Mouse (Mus musculus): Measurements from ENCODE around the gene Gm45233. TPM values are rescaled to one million over a fixed set of nuclear protein-coding genes. Genes with fewer than 3 reads are reported as not detected.

The Gm45233 gene
- polyA plus RNA-seq, 1 experiment from 2014 or later = 0.48 TPM

GRCm38 (mm10) chr7:43432891-43433290, 11.0 kb upstream of the Gm45233 start:
- no peak overlapping the region for H3K9ac ChIP-seq (replicated peaks)
- H3K9me3 ChIP-seq = no peaks in the 10 kb centered on the region
- H3K27ac ChIP-seq = no peak overlapping the region
- H3K36me3 ChIP-seq = no peaks in the 10 kb centered on the region
- H3K4me2 ChIP-seq (replicated peaks) = no peak overlapping the region
- H3K27me3 ChIP-seq = no peaks in the 10 kb centered on the region
- H3K4me1 ChIP-seq (replicated peaks) = no peaks in the 10 kb centered on the region
- no peak overlapping the region for H3K4me3 ChIP-seq (replicated peaks)
- WGBS = 73% methylated on average over 4 of the region's 4 CpGs
- no peak for ATAC-seq

- peaks cover 3% of the 10 kb centered on the region; the same call in 1 of the 2 replicates for H3K27me3 ChIP-seq
- no peaks in the 10 kb centered on the region for H3K9me3 ChIP-seq
- H3K4me2 ChIP-seq (replicated peaks) = no peak overlapping the region
- H3K27ac ChIP-seq = no peak overlapping the region
- 72% methylated on average over 5 of the region's 5 CpGs for WGBS
- no peak overlapping the region for H3K9ac ChIP-seq (replicated peaks)
- ATAC-seq = no peak
- no peaks in the 10 kb centered on the region for H3K36me3 ChIP-seq
- no peaks in the 10 kb centered on the region for H3K4me1 ChIP-seq (replicated peaks)
- H3K4me3 ChIP-seq (replicated peaks) = no peak overlapping the region
These were observed 9.3 kb upstream of the Gm45233 start for GRCm38 (mm10) chr7:43434676-43435075.

- 82% methylated on average over 10 of the region's 10 CpGs for WGBS
These were observed 7.3 kb upstream of the Gm45233 start, which contains the start of gene Nkg7 for GRCm38 (mm10) chr7:43436341-43437255. Gene Nkg7 (plus strand): TSS chr7:43437073.

GRCm38 (mm10) chr7:43438611-43439010, 5.3 kb upstream of the Gm45233 start:
- peaks cover 10% of the 10 kb centered on the region for H3K4me1 ChIP-seq (replicated peaks)
- H3K4me3 ChIP-seq (replicated peaks) = no peak overlapping the region
- H3K27ac ChIP-seq = no peak overlapping the region
- no peak for ATAC-seq
- H3K9ac ChIP-seq (replicated peaks) = no peak overlapping the region
- 84% methylated on average over 4 of the region's 4 CpGs for WGBS
- no peaks in the 10 kb centered on the region for H3K9me3 ChIP-seq
- H3K4me2 ChIP-seq (replicated peaks) = no peak overlapping the region
- no peaks in the 10 kb centered on the region for H3K36me3 ChIP-seq
- peaks cover 3% of the 10 kb centered on the region; the same call in 1 of the 2 replicates for H3K27me3 ChIP-seq

More at GRCm38 (mm10) chr7:43436341-43437255, 7.3 kb upstream of the Gm45233 start, which contains the start of gene Nkg7:
- H3K4me1 ChIP-seq (replicated peaks) = no peaks in the 10 kb centered on the region
- H3K9ac ChIP-seq (replicated peaks) = no peak within 1 kb of the TSS
- peaks cover 3% of the 10 kb centered on the region; the same call in 1 of the 2 replicates for H3K27me3 ChIP-seq
- no peak within 1 kb of the TSS for H3K4me2 ChIP-seq (replicated peaks)
- no peaks in the 10 kb centered on the region for H3K9me3 ChIP-seq
- H3K27ac ChIP-seq = no peak within 1 kb of the TSS
- no peak for ATAC-seq
- no peak within 1 kb of the TSS for H3K4me3 ChIP-seq (replicated peaks)
- H3K36me3 ChIP-seq = no peaks in the 10 kb centered on the region

- 80% methylated on average over 6 of the region's 6 CpGs for WGBS
- peaks cover 20% of the 10 kb centered on the region for H3K4me1 ChIP-seq (replicated peaks)
- H3K27me3 ChIP-seq = peaks cover 3% of the 10 kb centered on the region; the same call in 1 of the 2 replicates
- H3K4me2 ChIP-seq (replicated peaks) = no peak within 1 kb of the TSS
- no peak within 1 kb of the TSS for H3K9ac ChIP-seq (replicated peaks)
- no peak within 1 kb of the TSS for H3K27ac ChIP-seq
- H3K36me3 ChIP-seq = no peaks in the 10 kb centered on the region
- H3K4me3 ChIP-seq (replicated peaks) = no peak within 1 kb of the TSS
- no peak for ATAC-seq
- H3K9me3 ChIP-seq = no peaks in the 10 kb centered on the region
These were observed 3.4 kb upstream of the Gm45233 start, which contains the start of gene Cldnd2 for GRCm38 (mm10) chr7:43440482-43440881. Gene Cldnd2 (plus strand): TSS chr7:43440782.

- ATAC-seq = no peak
- no peaks in the 10 kb centered on the region for H3K36me3 ChIP-seq
- WGBS = 87% methylated on average over 3 of the region's 3 CpGs
- H3K9me3 ChIP-seq = no peaks in the 10 kb centered on the region
- no peak overlapping the region for H3K4me3 ChIP-seq (replicated peaks)
- H3K27ac ChIP-seq = no peak overlapping the region
- H3K9ac ChIP-seq (replicated peaks) = no peak overlapping the region
- peaks cover 3% of the 10 kb centered on the region; the same call in 1 of the 2 replicates for H3K27me3 ChIP-seq
- H3K4me1 ChIP-seq (replicated peaks) = peaks cover 20% of the 10 kb centered on the region
- no peak overlapping the region for H3K4me2 ChIP-seq (replicated peaks)
These were observed 2.9 kb upstream of the Gm45233 start for GRCm38 (mm10) chr7:43441071-43441470.

- Histone ChIP-seq H3K9me3 (no peaks in the 10 kb centered on the region), H3K4me3 (replicated peaks) (peak overlapping the region; percentile 55), H3K4me1 (replicated peaks) (peaks cover 20% of the 10 kb centered on the region), H3K4me2 (replicated peaks) (peak overlapping the region; percentile 74), H3K36me3 (no peaks in the 10 kb centered on the region), H3K27me3 (peaks cover 3% of the 10 kb centered on the region; the same call in 1 of the 2 replicates), H3K27ac (peak overlapping the region; percentile 83), H3K9ac (replicated peaks) (peak overlapping the region; percentile 73)
- 11% methylated on average over 9 of the region's 9 CpGs for WGBS
- no peak for ATAC-seq
These were observed 1.2 kb upstream of the Gm45233 start for GRCm38 (mm10) chr7:43442684-43443083.

- ATAC-seq = peak; percentile 81
- H3K27ac ChIP-seq = peak overlapping the region; percentile 83
These were observed 607 bp upstream of the Gm45233 start for GRCm38 (mm10) chr7:43443126-43443916.

GRCm38 (mm10) chr7:43447801-43448200, 3.9 kb downstream of the Gm45233 start:
- no peaks in the 10 kb centered on the region for H3K27me3 ChIP-seq
- no peak overlapping the region for H3K27ac ChIP-seq
- H3K9me3 ChIP-seq = no peaks in the 10 kb centered on the region
- no peak for ATAC-seq
- peaks cover 15% of the 10 kb centered on the region for H3K4me1 ChIP-seq (replicated peaks)
- H3K9ac ChIP-seq (replicated peaks) = no peak overlapping the region
- no peak overlapping the region for H3K4me2 ChIP-seq (replicated peaks)
- H3K36me3 ChIP-seq = peaks cover 3% of the 10 kb centered on the region
- WGBS = 94% methylated on average over 4 of the region's 4 CpGs
- H3K4me3 ChIP-seq (replicated peaks) = no peak overlapping the region

More at GRCm38 (mm10) chr7:43443126-43443916, 607 bp upstream of the Gm45233 start:
- under 1% methylated on average over 36 of the region's 36 CpGs for WGBS
- Histone ChIP-seq H3K4me2 (replicated peaks) (peak overlapping the region; percentile 74), H3K4me1 (replicated peaks) (peaks cover 20% of the 10 kb centered on the region), H3K9ac (replicated peaks) (peak overlapping the region; percentile 73), H3K27me3 (peaks cover 3% of the 10 kb centered on the region; the same call in 1 of the 2 replicates), H3K36me3 (no peaks in the 10 kb centered on the region), H3K9me3 (no peaks in the 10 kb centered on the region), H3K4me3 (replicated peaks) (peak overlapping the region; percentile 55)

- no peak overlapping the region for H3K27ac ChIP-seq
- ATAC-seq = no peak
- no peaks in the 10 kb centered on the region for H3K9me3 ChIP-seq
- H3K36me3 ChIP-seq = peaks cover 7% of the 10 kb centered on the region
- no peaks in the 10 kb centered on the region for H3K27me3 ChIP-seq
- H3K4me3 ChIP-seq (replicated peaks) = no peak overlapping the region
- H3K4me2 ChIP-seq (replicated peaks) = no peak overlapping the region
- peaks cover 11% of the 10 kb centered on the region for H3K4me1 ChIP-seq (replicated peaks)
- 93% methylated on average over 2 of the region's 3 CpGs for WGBS
- no peak overlapping the region for H3K9ac ChIP-seq (replicated peaks)
These were observed 4.3 kb downstream of the Gm45233 start for GRCm38 (mm10) chr7:43448246-43448645.

- no peak overlapping the region for H3K9ac ChIP-seq (replicated peaks)
- peaks cover 23% of the 10 kb centered on the region for H3K36me3 ChIP-seq
- peaks cover 4% of the 10 kb centered on the region for H3K4me1 ChIP-seq (replicated peaks)
- ATAC-seq = no peak
- 94% methylated on average over 2 of the region's 2 CpGs for WGBS
- H3K27me3 ChIP-seq = no peaks in the 10 kb centered on the region
- H3K4me3 ChIP-seq (replicated peaks) = no peak overlapping the region
- H3K9me3 ChIP-seq = no peaks in the 10 kb centered on the region
- no peak overlapping the region for H3K4me2 ChIP-seq (replicated peaks)
- no peak overlapping the region for H3K27ac ChIP-seq
These were observed 5.9 kb downstream of the Gm45233 start for GRCm38 (mm10) chr7:43449811-43450210.

GRCm38 (mm10) chr7:43451726-43452125, 7.8 kb downstream of the Gm45233 start:
- H3K4me3 ChIP-seq (replicated peaks) = no peak overlapping the region
- WGBS = 93% methylated on average over 11 of the region's 11 CpGs
- H3K36me3 ChIP-seq = peaks cover 40% of the 10 kb centered on the region
- no peak for ATAC-seq
- no peaks in the 10 kb centered on the region for H3K4me1 ChIP-seq (replicated peaks)
- H3K27me3 ChIP-seq = no peaks in the 10 kb centered on the region
- H3K9me3 ChIP-seq = no peaks in the 10 kb centered on the region
- no peak overlapping the region for H3K4me2 ChIP-seq (replicated peaks)
- no peak overlapping the region for H3K9ac ChIP-seq (replicated peaks)
- H3K27ac ChIP-seq = no peak overlapping the region
